Mouse (Mus musculus) left cerebral cortex, postnatal 25 days (tissue): ENCODE measurements at regions not wholly inside any gene's neighbourhood (a gene's known extent, or its start where the extent isn't known, plus 50 kb on each side); places are given as distances from the start of the nearest gene placed in this dataset.
A peak's percentile ranks its signal among the peaks of the same experiment; 100 is the strongest.

Experiments
- DNase-seq, 2 experiments: peaks; one replicate each; pipeline ENCODE4 v3.0.0; 2022; ENCODE audit warnings: low spot score in 2 of 2, mixed read lengths in 1 of 2
- intact Hi-C: fragments of 180-260 bp; cut with DNase I; formaldehyde crosslinking; loops from one replicate; pipeline ENCODE4 v1.15.1; 2025

DNA sequence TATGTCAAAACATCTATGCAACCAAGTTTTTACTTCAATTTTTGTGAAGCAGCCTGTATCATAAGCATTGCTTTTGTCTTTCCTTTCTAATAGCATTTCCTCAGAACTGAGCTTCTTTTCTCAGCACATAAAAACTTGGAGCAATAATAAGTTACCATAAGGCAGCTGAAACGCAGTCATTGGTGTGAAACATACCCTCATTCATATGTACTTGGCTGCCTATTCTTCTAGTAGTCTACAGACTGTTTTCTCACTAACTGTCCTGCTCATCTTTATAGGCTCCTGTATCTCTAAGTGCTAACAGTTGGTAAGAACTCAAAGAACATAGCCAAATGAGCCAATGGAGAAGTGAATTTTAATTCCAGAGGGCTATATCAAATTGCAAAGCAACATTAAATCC lies 454.6 kb upstream of the Ptprd start:
- intact Hi-C loops: no loop called here
- DNase-seq: peak in 1 of 2 experiments; percentile 9

DNA sequence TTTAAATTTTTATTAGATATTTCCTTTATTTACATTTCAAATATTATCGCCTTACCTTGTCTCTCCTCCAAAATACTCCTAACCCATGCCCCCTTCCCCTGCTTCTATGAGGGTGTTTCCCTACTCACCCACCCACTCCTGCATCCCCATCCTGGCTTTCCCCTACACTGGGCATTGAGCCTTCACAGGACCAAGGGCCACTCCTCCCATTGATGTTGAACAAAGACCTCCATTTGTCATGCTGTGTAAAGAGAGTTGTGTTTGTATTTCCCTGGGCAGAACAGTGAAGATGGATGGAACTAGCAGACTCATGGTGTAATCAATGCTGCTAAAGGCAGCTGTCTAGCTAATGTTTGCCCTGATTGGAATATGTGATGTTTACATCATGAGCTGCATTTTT lies 431.0 kb upstream of the Ptprd start:
- intact Hi-C loops: no loop called here
- DNase-seq: no peak

- intact Hi-C loops: no loop called here
- DNase-seq: peak in 1 of 2 experiments; percentile 6
These were observed 394.7 kb upstream of the Ptprd start for GRCm38 (mm10) chr4:78606461-78606830.

- intact Hi-C loops: no loop called here
These were observed 394.2 kb upstream of the Ptprd start for GRCm38 (mm10) chr4:78605763-78606460.

GRCm38 (mm10) chr4:78581590-78581989 lies 369.8 kb upstream of the Ptprd start:
- intact Hi-C loops: no loop called here
- DNase-seq: peak in 1 of 2 experiments; percentile 20

More at GRCm38 (mm10) chr4:78605763-78606460, 394.2 kb upstream of the Ptprd start:
- DNase-seq: peak in 1 of 2 experiments; percentile 4

DNA sequence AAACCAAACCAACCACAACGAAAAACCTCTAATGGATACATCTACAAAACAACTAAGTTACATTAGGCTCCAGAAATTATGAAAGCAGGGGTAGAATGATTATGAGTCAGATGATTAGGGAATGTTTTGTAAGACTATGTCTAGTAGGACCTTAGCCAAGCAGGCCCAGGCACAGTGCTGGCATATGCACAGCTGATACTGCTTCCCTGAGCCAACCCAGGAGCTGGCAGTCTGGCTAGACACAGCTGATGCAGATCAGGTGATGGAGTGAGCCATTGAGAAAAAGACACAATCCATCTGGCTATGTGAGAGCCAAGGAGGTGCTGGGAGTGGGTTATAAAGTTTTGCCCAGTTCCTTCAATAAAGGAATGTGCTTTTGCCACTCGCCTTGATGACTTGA lies 353.6 kb upstream of the Ptprd start:
- intact Hi-C loops: no loop called here
- DNase-seq: no peak
